Mouse (Mus musculus) stomach, embryonic 15.5 days (tissue): ENCODE data around the gene Mpc1. TPM values are rescaled to one million over a fixed set of nuclear protein-coding genes. Genes with fewer than 3 reads are reported as not detected.

Source experiments
- ATAC-seq: fragments of 200-750 bp; cut with Nextera tagmentation; 2 replicates; pipeline ENCODE4 v1.8.0; 2017; ENCODE audit warnings: low read depth, moderate number of reproducible peaks, moderate TSS enrichment; ENCODE audit not compliant: insufficient read depth, low FRiP score
- H3K27ac ChIP-seq: fragments of 300-500 bp; sonication (generic); 2 replicates; pipeline ENCODE4 v1.5.1; 2015; ENCODE audit warnings: mild to moderate bottlenecking, inconsistent platforms
- H3K27me3 ChIP-seq: fragments of 300-500 bp; sonication (generic); replicated peaks from 2 replicates; pipeline ENCODE4 v1.6.1; 2015; ENCODE audit warnings: inconsistent platforms
- H3K36me3 ChIP-seq: fragments of 300-500 bp; sonication (generic); 2 replicates; pipeline ENCODE4 v1.6.1; 2015; ENCODE audit warnings: inconsistent platforms
- H3K4me1 ChIP-seq: fragments of 300-500 bp; sonication (generic); 2 replicates; pipeline ENCODE4 v1.6.1; 2015; ENCODE audit warnings: inconsistent platforms
- H3K4me2 ChIP-seq: fragments of 300-500 bp; sonication (generic); 2 replicates; pipeline ENCODE4 v1.6.1; 2015; ENCODE audit warnings: mild to moderate bottlenecking, inconsistent platforms
- H3K4me3 ChIP-seq: fragments of 300-500 bp; sonication (generic); replicated peaks from 2 replicates; pipeline ENCODE4 v1.5.1; 2015; ENCODE audit warnings: inconsistent platforms
- H3K9ac ChIP-seq: fragments of 300-500 bp; sonication (generic); 2 replicates; pipeline ENCODE4 v1.6.1; 2015; ENCODE audit warnings: inconsistent platforms
- H3K9me3 ChIP-seq: fragments of 300-500 bp; sonication (generic); 2 replicates; pipeline ENCODE4 v1.6.1; 2016; ENCODE audit warnings: inconsistent platforms
- WGBS: fragments of 180-500 bp; shearing (Covaris S2); methylation state at CpG from one replicate; pipeline ENCODE4 v1.1.7; 2015; 5-methylcytosine and 5-hydroxymethylcytosine counted together
- polyA plus RNA-seq: library from polyadenylated mRNA; unstranded; fragments of >200 nt; fragmentation: Nextera tagmentation; extraction: Ambion mirVana; gene quantifications from 2 replicates; pipeline ENCODE4 v1.2.1, GENCODE M21; 2015

Mpc1 gene
- 195 TPM in 2 replicates for polyA plus RNA-seq

- H3K9ac ChIP-seq, result peak within 1 kb of the TSS; percentile 72
- no peaks in the 10 kb centered on the region for H3K36me3 ChIP-seq
- H3K4me2 ChIP-seq, result peak within 1 kb of the TSS; percentile 98
- ATAC-seq, result peak; percentile 60
- no peaks in the 10 kb centered on the region for H3K27me3 ChIP-seq
- peak within 1 kb of the TSS; percentile 83 for H3K4me3 ChIP-seq
- H3K4me1 ChIP-seq, result peaks cover 12% of the 10 kb centered on the region; the same call in 1 of the 2 replicates
- H3K27ac ChIP-seq, result peak within 1 kb of the TSS; percentile 95
- WGBS, result under 1% methylated on average over 34 of the region's 35 CpGs
- H3K9me3 ChIP-seq, result no peaks in the 10 kb centered on the region
Measured at GRCm38 (mm10) chr17:8282821-8283525, at the start of gene Mpc1. TSS of gene Mpc1 (plus strand) at chr17:8282904.

- 58% methylated on average over 15 of the region's 15 CpGs for WGBS
- Histone ChIP-seq H3K36me3 (no peaks in the 10 kb centered on the region), H3K27ac (no peak overlapping the region), H3K4me2 (no peak overlapping the region), H3K4me1 (no peaks in the 10 kb centered on the region), H3K4me3 (no peak overlapping the region), H3K27me3 (no peaks in the 10 kb centered on the region), H3K9me3 (no peaks in the 10 kb centered on the region), H3K9ac (no peak overlapping the region)
- ATAC-seq, result 0 out of 2 replicates have a peak, but pooled peaks have one; percentile 31
Measured at GRCm38 (mm10) chr17:8233618-8234214, 49.0 kb upstream of the Mpc1 start.

- Histone ChIP-seq H3K4me2 (no peak overlapping the region), H3K9ac (no peak overlapping the region), H3K9me3 (no peaks in the 10 kb centered on the region), H3K36me3 (no peaks in the 10 kb centered on the region), H3K27me3 (no peaks in the 10 kb centered on the region), H3K4me3 (no peak overlapping the region), H3K4me1 (no peaks in the 10 kb centered on the region), H3K27ac (no peak overlapping the region)
- no peak for ATAC-seq
- 87% methylated on average over 4 of the region's 4 CpGs for WGBS
Measured at GRCm38 (mm10) chr17:8234537-8234936, 48.2 kb upstream of the Mpc1 start.

GRCm38 (mm10) chr17:8235743-8236142, 47.0 kb upstream of the Mpc1 start, which contains the start of gene Ccr6:
TSS of gene Ccr6 (plus strand) at chr17:8236043.
- no peak within 1 kb of the TSS for H3K4me3 ChIP-seq
- no peaks in the 10 kb centered on the region for H3K4me1 ChIP-seq
- 78% methylated on average over 3 of the region's 3 CpGs for WGBS
- H3K9me3 ChIP-seq, result no peaks in the 10 kb centered on the region
- ATAC-seq, result no peak
- H3K9ac ChIP-seq, result no peak within 1 kb of the TSS
- no peak within 1 kb of the TSS for H3K4me2 ChIP-seq
- no peak within 1 kb of the TSS for H3K27ac ChIP-seq
- H3K36me3 ChIP-seq, result no peaks in the 10 kb centered on the region
- no peaks in the 10 kb centered on the region for H3K27me3 ChIP-seq

GRCm38 (mm10) chr17:8238012-8238710, 44.5 kb upstream of the Mpc1 start:
- no peaks in the 10 kb centered on the region for H3K27me3 ChIP-seq
- ATAC-seq, result no peak
- no peak overlapping the region for H3K4me3 ChIP-seq
- no peak overlapping the region for H3K9ac ChIP-seq
- H3K27ac ChIP-seq, result no peak overlapping the region
- H3K4me1 ChIP-seq, result no peaks in the 10 kb centered on the region
- 69% methylated on average over 15 of the region's 15 CpGs for WGBS
- no peaks in the 10 kb centered on the region for H3K36me3 ChIP-seq
- H3K9me3 ChIP-seq, result no peaks in the 10 kb centered on the region
- no peak overlapping the region for H3K4me2 ChIP-seq

- Histone ChIP-seq H3K9me3 (no peaks in the 10 kb centered on the region), H3K4me3 (no peak overlapping the region), H3K4me1 (no peaks in the 10 kb centered on the region), H3K27ac (no peak overlapping the region), H3K27me3 (no peaks in the 10 kb centered on the region), H3K36me3 (no peaks in the 10 kb centered on the region), H3K4me2 (no peak overlapping the region), H3K9ac (no peak overlapping the region)
- no peak for ATAC-seq
- WGBS, result 78% methylated on average over 3 of the region's 3 CpGs
Measured at GRCm38 (mm10) chr17:8239561-8239960, 43.1 kb upstream of the Mpc1 start.

- 62% methylated on average over 4 of the region's 4 CpGs for WGBS
- no peaks in the 10 kb centered on the region for H3K36me3 ChIP-seq
- ATAC-seq, result no peak
Measured at GRCm38 (mm10) chr17:8240517-8240916, 42.2 kb upstream of the Mpc1 start.

GRCm38 (mm10) chr17:8241645-8242044, 41.1 kb upstream of the Mpc1 start:
- 77% methylated on average over 12 of the region's 12 CpGs for WGBS

More at GRCm38 (mm10) chr17:8240517-8240916, 42.2 kb upstream of the Mpc1 start:
- no peak overlapping the region for H3K4me3 ChIP-seq
- no peak overlapping the region for H3K27ac ChIP-seq
- no peak overlapping the region for H3K4me2 ChIP-seq
- no peaks in the 10 kb centered on the region for H3K27me3 ChIP-seq
- no peaks in the 10 kb centered on the region for H3K9me3 ChIP-seq
- H3K4me1 ChIP-seq, result no peaks in the 10 kb centered on the region
- no peak overlapping the region for H3K9ac ChIP-seq

GRCm38 (mm10) chr17:8242186-8242585, 40.5 kb upstream of the Mpc1 start:
- H3K4me1 ChIP-seq, result no peaks in the 10 kb centered on the region
- H3K4me2 ChIP-seq, result no peak overlapping the region
- no peaks in the 10 kb centered on the region for H3K9me3 ChIP-seq
- ATAC-seq, result no peak
- WGBS, result 83% methylated on average over 11 of the region's 11 CpGs
- H3K4me3 ChIP-seq, result no peak overlapping the region
- no peaks in the 10 kb centered on the region for H3K36me3 ChIP-seq
- H3K27me3 ChIP-seq, result no peaks in the 10 kb centered on the region
- H3K27ac ChIP-seq, result no peak overlapping the region
- no peak overlapping the region for H3K9ac ChIP-seq

More at GRCm38 (mm10) chr17:8241645-8242044, 41.1 kb upstream of the Mpc1 start:
- Histone ChIP-seq H3K9ac (no peak overlapping the region), H3K36me3 (no peaks in the 10 kb centered on the region), H3K4me3 (no peak overlapping the region), H3K27ac (no peak overlapping the region), H3K4me2 (no peak overlapping the region), H3K27me3 (no peaks in the 10 kb centered on the region), H3K9me3 (no peaks in the 10 kb centered on the region), H3K4me1 (no peaks in the 10 kb centered on the region)
- no peak for ATAC-seq

GRCm38 (mm10) chr17:8244124-8244523, 38.6 kb upstream of the Mpc1 start:
- 51% methylated on average over 2 of the region's 2 CpGs for WGBS
- Histone ChIP-seq H3K9ac (no peak overlapping the region), H3K4me3 (no peak overlapping the region), H3K27ac (no peak overlapping the region), H3K4me1 (no peaks in the 10 kb centered on the region), H3K36me3 (no peaks in the 10 kb centered on the region), H3K4me2 (no peak overlapping the region), H3K27me3 (no peaks in the 10 kb centered on the region), H3K9me3 (no peaks in the 10 kb centered on the region)
- ATAC-seq, result no peak

- Histone ChIP-seq H3K36me3 (no peaks in the 10 kb centered on the region), H3K4me3 (no peak overlapping the region), H3K9me3 (no peaks in the 10 kb centered on the region), H3K9ac (no peak overlapping the region), H3K4me1 (no peaks in the 10 kb centered on the region), H3K27me3 (no peaks in the 10 kb centered on the region), H3K4me2 (no peak overlapping the region), H3K27ac (peak overlapping the region; percentile 85)
- 72% methylated on average over 4 of the region's 4 CpGs for WGBS
- ATAC-seq, result peak; percentile 88
Measured at GRCm38 (mm10) chr17:8246102-8246754, 36.5 kb upstream of the Mpc1 start.
